Mouse (Mus musculus) megakaryocyte progenitor cell, adult 5-6 weeks (primary cell): ENCODE results near the gene Slc44a4. TPM values are rescaled to one million over a fixed set of nuclear protein-coding genes. Genes with fewer than 3 reads are reported as not detected.
"Not testable (repeated sequence)": the region's sequence is repeated elsewhere in the genome, so short reads cannot be mapped to it uniquely, and the experiment has no call there.

Experiments used
- ATAC-seq: replicated peaks from 2 replicates; pipeline ENCODE4 v1.8.0; 2016; ENCODE audit warnings: mild to moderate bottlenecking, moderate TSS enrichment, inconsistent platforms; ENCODE audit not compliant: poor library complexity
- total RNA-seq, 2 experiments: library from RNA; stranded (forward) in 1 of 2; stranded (reverse) in 1 of 2; fragments of 157-497, 149-512 nt in 1 of 2; fragments of 200-1000 nt in 1 of 2; gene quantifications; 2 replicates each; pipeline versions ENCODE4 v1.2.3 to v1.2.4; 2015 to 2017

The Slc44a4 gene
- total RNA-seq, 2 experiments from 2014 or later: 0.75 to 0.81 TPM

- no peak for ATAC-seq
Measured at GRCm38 (mm10) chr17:34898706-34899052, 15.6 kb upstream of the Slc44a4 start.

GRCm38 (mm10) chr17:34899053-34899889 is 15.0 kb upstream of the Slc44a4 start:
- ATAC-seq: no peak

- ATAC-seq: no peak
Measured at GRCm38 (mm10) chr17:34899890-34900243, 14.4 kb upstream of the Slc44a4 start.

GRCm38 (mm10) chr17:34900826-34901225 is 13.4 kb upstream of the Slc44a4 start:
- ATAC-seq: not testable (repeated sequence)

GRCm38 (mm10) chr17:34901948-34902347 is 12.3 kb upstream of the Slc44a4 start:
- not testable (repeated sequence) for ATAC-seq

GRCm38 (mm10) chr17:34902895-34903294 is 11.4 kb upstream of the Slc44a4 start:
- ATAC-seq: no peak

GRCm38 (mm10) chr17:34910982-34911381 is 3.3 kb upstream of the Slc44a4 start:
- ATAC-seq: no peak

GRCm38 (mm10) chr17:34911945-34912351 is 2.3 kb upstream of the Slc44a4 start:
- peak; percentile 86 for ATAC-seq

- 0 out of 2 replicates have a peak, but pooled peaks have one; percentile 33 for ATAC-seq
Measured at GRCm38 (mm10) chr17:34915410-34915831, 1.2 kb downstream of the Slc44a4 start.

GRCm38 (mm10) chr17:34916316-34916715 is 2.0 kb downstream of the Slc44a4 start:
- no peak for ATAC-seq

- ATAC-seq: peak; percentile 63
Measured at GRCm38 (mm10) chr17:34917188-34917587, 2.9 kb downstream of the Slc44a4 start.

- ATAC-seq: peak; percentile 52; the same call in 1 of the 2 replicates
Measured at GRCm38 (mm10) chr17:34922939-34923338, 8.7 kb downstream of the Slc44a4 start.

GRCm38 (mm10) chr17:34924258-34924657 is 10.0 kb downstream of the Slc44a4 start:
- ATAC-seq: no peak

GRCm38 (mm10) chr17:34927306-34928019 is 13.2 kb downstream of the Slc44a4 start:
- no peak for ATAC-seq

- ATAC-seq: no peak
Measured at GRCm38 (mm10) chr17:34928841-34929240, 14.6 kb downstream of the Slc44a4 start.

GRCm38 (mm10) chr17:34931061-34931734 is 16.9 kb downstream of the Slc44a4 start, which contains the start of gene Neu1:
TSS of gene Neu1 (plus strand) at chr17:34931253.
- ATAC-seq: peak; percentile 94

GRCm38 (mm10) chr17:34931735-34932098 is 17.5 kb downstream of the Slc44a4 start:
- ATAC-seq: no peak

- no peak for ATAC-seq
Measured at GRCm38 (mm10) chr17:34932287-34932686, 18.0 kb downstream of the Slc44a4 start.

- ATAC-seq: no peak
Measured at GRCm38 (mm10) chr17:34934031-34934430, 19.8 kb downstream of the Slc44a4 start.

GRCm38 (mm10) chr17:34934830-34935229 is 20.6 kb downstream of the Slc44a4 start:
- ATAC-seq: 0 out of 2 replicates have a peak, but pooled peaks have one; percentile 10

- peak; percentile 76 for ATAC-seq
Measured at GRCm38 (mm10) chr17:34937960-34938505, 23.8 kb downstream of the Slc44a4 start.
